Mouse (Mus musculus) layer of hippocampus, postnatal 14 days (tissue): ENCODE data around the gene Igsf8. TPM values are rescaled to one million over a fixed set of nuclear protein-coding genes. Genes with fewer than 3 reads are reported as not detected.

Experiments used
- DNase-seq, 2 experiments: peaks; one replicate each; pipeline ENCODE4 v3.0.0; 2021 to 2022; ENCODE audit warnings: low spot score in 2 of 2, mixed read lengths in 1 of 2
- total RNA-seq, 2 experiments: library from RNA; stranded (reverse); gene quantifications; 2 replicates each; pipeline ENCODE4 v1.2.3; 2021

Gene Igsf8
- total RNA-seq, 2 experiments from 2014 or later, result 185 to 195 TPM

DNA sequence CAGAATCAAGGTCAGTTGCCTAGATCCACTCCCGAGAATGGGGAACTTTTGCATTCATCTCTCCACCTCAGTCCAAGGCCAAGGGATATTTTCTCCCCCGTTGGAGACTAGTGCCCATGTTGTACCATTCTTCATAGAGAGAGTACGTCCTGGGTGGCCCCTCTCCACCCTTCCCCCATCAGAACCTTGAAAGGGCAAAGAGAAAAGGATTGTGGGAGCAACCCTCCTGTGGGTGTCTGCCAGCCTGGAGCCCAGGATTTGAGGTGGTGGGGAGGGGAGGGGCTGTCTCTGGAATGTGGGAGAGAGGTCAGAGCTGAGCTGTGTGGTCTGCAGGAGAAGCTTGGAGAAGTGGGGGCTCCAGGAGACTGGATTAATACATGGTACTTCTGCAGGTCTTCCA lies 82.5 kb downstream of the Igsf8 start:
- no peak for DNase-seq

DNA sequence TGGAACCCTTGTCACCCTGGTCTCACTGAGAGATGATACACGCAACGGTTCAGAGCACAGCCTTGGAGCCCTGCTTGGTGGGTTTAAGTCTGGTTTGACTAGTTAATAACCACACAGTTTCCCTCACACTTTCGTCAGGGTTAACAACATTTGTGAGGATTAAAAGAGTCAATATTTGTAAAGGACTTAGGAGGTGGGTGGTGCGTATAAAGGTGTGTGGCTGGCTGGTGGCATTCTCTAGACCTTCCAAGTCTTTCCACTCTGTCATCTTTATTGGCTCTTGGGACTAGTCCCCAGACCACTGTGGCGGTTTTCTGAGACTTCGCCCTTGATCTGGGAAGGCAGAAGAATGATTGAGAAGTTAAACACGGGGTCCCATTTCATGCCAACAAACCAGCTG lies 83.4 kb downstream of the Igsf8 start:
- DNase-seq, result no peak

DNA sequence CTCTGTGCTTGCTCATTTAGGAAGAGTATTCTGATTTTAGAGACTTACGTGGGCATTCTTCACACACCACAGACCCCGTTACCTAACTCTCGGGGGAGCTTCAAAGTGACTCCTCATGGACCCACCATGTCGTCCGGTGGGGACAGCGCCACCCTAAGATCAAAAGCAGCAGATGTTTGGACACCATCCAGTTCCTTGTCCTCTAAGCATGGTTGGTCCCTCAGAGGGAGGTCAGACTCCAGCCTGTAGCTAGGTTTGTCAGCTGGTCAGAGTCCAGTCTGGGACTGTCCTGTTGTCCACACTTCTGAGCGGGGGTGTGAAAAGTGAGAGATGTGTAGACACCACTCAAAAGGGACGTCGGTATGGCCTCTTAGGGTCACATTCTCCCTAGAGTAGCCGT lies 85.3 kb downstream of the Igsf8 start:
- DNase-seq, result no peak

DNA sequence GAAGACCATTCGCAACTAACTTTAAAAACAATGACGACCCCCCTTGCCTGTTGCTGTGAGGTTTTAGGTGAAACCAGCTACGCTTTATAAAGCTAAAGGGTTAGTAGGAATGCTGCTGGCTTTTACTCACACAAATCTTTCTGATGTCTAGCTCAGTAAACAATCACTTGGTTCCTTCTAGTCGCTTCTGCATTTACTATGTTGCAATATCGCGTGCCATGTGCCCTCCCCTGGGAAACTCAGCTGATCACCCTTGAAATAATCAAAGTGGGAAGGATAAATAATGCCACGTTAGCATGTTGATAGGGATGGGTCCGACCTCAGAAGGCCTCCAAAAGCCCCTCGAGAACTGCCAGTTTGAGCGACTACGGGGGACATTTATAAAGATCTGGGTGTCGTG lies 85.9 kb downstream of the Igsf8 start:
- DNase-seq, result no peak

DNA sequence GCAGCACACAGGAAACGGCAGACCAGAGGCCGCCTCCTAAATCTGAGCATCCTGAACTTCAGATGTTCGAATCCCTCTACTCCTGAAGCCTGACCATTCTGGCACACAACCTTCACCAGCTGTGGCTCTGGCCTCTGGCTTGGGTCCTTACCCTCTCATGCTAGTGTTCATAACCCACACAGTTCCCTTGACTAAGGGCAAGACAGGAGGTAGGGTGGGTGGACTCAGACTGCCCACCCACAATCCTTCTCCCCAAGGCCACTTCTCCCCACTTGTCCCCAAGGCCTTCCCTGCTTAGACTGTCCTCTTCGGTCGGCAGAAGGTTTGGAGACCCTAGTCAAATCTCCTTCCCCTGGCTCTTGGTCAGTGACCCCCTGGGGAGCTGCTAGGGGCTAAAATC lies 88.1 kb downstream of the Igsf8 start:
- no peak for DNase-seq

DNA sequence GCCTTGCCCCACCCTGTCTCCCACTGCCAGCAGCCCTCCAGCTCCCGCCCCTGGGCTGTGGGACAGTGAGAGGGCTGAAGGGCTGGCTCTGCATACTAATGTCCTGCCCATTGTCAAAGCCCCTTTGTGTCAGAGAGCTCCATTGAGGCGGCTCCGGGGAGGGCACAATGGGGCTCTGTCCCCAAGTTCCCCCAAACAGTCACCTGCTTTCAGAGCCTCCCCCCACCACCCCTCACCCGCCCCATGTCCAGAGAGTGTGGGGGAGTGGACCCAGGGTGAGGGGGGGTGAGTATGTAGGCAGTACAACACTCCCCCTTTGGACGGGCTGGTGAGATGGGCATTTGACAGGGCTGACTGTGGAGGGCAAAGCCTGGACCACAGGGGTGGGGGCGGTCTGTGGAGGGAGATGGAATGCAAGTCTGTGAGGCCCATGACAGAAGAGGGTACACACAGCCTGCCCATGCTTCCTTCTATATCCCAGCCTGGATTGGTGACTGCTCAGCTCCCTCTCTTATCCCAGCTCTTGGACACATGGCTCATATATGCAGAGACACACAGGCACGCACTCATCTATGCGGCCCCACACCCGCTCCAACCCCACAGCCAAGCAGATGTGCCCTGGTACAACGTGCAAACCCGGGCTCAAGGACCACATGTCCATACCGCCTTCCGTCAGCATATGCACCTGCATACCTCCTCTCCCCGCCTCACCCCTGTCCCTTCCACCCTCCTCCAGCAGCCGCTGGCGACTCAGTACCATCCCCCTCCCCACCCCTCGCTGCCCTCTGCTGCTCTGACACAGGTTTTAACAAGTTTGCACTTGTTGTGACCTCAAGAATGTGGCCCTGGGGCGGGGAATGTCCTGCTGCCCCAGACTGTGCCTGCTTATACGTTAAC lies 88.7 kb downstream of the Igsf8 start:
- peak; percentile 59 to 82 for DNase-seq

DNA sequence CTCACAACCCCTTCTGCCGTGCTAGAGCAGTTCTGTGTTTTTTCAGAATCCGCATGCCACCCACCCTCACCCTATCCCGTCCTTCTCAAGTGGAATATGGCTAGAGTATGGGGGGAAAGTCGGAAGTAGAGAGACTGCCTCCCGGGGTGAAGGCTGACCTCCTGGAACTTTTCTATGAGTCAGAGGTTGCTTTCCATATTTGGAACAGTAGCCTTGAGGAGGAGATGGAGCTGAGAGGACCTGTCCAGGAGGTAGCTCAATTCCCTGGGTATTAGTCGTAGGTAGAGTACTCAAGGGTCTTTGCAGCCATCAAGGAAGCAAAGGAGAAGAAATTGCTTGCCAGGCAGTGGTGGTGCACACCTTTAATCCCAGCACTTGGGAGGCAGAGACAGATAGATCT lies 90.6 kb downstream of the Igsf8 start:
- DNase-seq, result no peak

DNA sequence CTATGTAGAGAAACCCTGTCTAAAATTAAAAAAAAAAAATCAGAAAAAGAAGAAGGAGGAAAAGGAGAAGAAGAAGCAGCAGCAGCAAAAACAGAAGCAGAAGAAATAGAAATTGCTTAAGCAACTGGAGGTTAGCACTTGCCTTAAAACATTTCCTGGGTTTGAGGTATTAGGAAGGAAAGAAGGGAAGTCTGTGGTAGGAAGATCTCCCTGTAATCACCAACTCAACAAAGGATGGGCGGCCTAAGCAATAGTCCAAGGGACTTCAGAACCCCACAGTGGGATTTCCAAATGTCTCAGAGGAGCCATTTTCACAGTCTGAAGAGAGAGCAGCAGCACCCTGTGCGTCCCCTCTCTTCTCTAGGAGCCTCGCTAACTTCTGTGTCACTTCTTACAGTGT lies 91.0 kb downstream of the Igsf8 start:
- no peak for DNase-seq

DNA sequence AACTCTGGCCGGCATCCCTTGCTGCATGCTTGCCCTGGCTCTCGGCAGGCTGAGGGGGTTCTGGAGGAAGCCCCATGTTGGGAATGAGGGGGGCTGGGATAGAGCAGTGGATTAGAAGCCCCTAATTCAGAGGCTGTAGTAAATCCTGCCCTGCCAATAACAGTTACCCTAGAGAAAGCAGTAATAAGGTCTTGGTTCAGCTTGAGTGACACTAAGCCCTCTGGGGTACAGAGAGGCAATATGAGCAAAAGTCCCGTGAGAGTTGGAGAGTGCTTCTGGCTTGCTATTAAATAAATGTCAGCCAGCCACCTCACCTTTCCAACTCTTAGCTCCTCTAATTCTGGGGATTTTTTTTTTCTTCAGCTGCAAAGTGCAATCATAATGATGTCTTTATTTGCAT lies 93.9 kb downstream of the Igsf8 start:
- no peak for DNase-seq

DNA sequence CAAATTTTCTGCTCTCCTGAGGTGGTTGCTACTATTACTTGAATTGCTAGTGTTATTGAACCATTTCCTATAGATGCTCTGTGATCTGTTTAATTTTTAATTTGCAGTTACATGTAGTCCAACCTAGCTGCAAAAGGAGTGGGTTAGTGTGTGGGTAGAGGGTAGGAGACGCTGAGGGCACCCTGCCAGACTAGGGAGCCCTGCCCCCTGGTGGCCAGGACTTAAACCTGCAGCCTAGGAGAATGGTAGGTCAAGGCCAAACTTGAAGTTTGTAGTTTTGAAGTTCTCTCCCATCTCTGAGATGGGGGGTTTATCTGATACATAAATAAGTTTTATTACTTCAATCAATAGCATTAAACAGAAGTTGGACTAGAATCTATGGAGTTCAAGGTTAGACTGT lies 96.1 kb downstream of the Igsf8 start:
- peak in 1 of 2 experiments; percentile 70 for DNase-seq

DNA sequence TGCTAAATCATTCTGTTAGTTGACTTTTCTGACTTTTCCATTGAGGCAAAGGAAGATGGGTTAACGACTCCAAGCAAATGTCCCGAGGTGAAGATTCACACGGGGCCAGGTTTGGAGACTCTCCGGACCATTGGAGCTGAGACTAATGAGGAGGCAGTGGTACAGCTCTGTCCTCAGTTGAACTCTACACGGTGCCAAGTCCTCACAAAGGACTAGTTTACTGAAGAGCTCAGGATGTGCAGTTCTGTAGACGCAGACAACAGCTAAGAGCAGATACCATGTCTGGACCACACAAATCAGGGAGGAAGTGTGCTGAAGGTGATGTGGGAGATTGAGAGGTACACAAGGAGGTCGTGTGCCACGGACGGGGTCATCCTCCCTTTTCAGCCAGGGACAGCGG lies 96.9 kb downstream of the Igsf8 start:
- no peak for DNase-seq

DNA sequence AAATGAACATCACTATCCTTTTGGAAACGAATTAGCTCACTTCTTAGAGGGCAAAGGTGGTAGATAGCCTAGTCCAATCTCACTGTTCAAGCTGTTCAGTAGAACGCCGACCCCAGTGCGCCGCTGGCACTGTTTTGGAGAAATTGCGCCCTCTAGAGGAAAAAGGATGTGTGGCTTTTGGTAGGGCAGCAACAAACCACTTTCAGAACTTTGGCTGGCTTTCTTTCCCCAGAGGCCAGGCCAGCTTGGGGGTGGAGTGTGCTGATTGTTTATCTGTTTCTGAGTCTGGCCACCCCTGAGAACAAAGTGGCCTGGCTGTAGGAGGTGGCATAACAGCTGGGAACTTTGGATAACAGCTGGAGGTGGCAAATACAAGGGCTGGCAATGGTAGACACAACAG lies 103.2 kb downstream of the Igsf8 start:
- peak; percentile 72 to 85 for DNase-seq

DNA sequence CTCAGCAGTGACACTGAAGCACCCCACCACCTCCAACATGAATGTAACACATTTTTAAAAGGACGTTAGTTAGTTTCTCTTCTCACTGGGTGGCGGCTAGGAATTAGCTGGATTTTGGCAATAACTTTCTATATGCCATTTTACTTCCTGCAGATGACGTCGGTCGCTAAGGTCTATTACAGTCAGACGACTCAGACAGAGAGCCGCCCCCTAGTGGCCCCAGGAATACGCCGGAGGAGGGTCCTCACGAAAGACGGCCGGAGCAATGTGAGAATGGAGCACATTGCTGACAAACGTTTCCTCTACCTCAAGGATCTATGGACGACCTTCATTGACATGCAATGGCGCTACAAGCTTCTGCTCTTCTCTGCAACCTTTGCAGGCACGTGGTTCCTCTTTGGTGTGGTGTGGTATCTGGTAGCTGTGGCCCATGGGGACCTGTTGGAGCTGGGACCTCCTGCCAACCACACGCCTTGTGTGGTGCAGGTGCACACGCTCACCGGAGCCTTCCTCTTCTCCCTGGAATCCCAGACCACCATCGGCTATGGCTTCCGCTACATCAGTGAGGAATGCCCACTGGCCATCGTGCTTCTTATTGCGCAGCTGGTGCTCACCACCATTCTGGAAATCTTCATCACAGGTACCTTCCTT lies 107.5 kb downstream of the Igsf8 start:
- DNase-seq, result peak in 1 of 2 experiments; percentile 49

Other genes with a start within 250 kb of the Igsf8 start
- 10 to 100 TPM; 21.9 to 22.4 TPM for gene Vangl2, start 233.2 kb upstream of the Igsf8 start, total RNA-seq
- under 1 TPM; 0.85 to 0.91 TPM for gene Nhlh1, start 204.1 kb upstream of the Igsf8 start, total RNA-seq
- 100 to 1,000 TPM; 152 TPM for gene Copa, start 179.1 kb upstream of the Igsf8 start, total RNA-seq
- 10 to 100 TPM; 71.4 to 73.2 TPM for gene Ncstn, start 178.8 kb upstream of the Igsf8 start, total RNA-seq
- gene Pex19, start 134.9 kb upstream of the Igsf8 start, total RNA-seq, result 100 to 1,000 TPM in 1 of 2 experiments, 10 to 100 TPM in 1; 98.8 to 110 TPM
- 100 to 1,000 TPM in 1 of 2 experiments, 10 to 100 TPM in 1; 97.8 to 104 TPM for gene Dcaf8, start 113.6 kb upstream of the Igsf8 start, total RNA-seq
- gene Pea15a, start 54.8 kb upstream of the Igsf8 start, total RNA-seq, result 100 to 1,000 TPM; 360 to 376 TPM
- 1 to 10 TPM; 1.1 to 1.4 TPM for gene Casq1, start 41.8 kb upstream of the Igsf8 start, total RNA-seq
- gene Atp1a4, start 3.2 kb upstream of the Igsf8 start, total RNA-seq, result not detected
- 100 to 1,000 TPM; 610 to 641 TPM for gene Atp1a2, start 36.4 kb downstream of the Igsf8 start, total RNA-seq
- 10 to 100 TPM; 37.4 to 50.1 TPM for gene Kcnj9, start 67.7 kb downstream of the Igsf8 start, total RNA-seq
- gene Kcnj10, start 79.6 kb downstream of the Igsf8 start, total RNA-seq, result 100 to 1,000 TPM; 101 to 106 TPM
- gene Pigm, start 114.9 kb downstream of the Igsf8 start, total RNA-seq, result 1 to 10 TPM; 8.9 to 9.5 TPM
- not detected for gene Slamf9, start 213.7 kb downstream of the Igsf8 start, total RNA-seq
- 1 to 10 TPM; 7.2 to 8.9 TPM for gene Igsf9, start 220.1 kb downstream of the Igsf8 start, total RNA-seq
- 10 to 100 TPM; 14.1 to 15.6 TPM for gene Tagln2, start 238.4 kb downstream of the Igsf8 start, total RNA-seq